Mouse (Mus musculus) mesoderm, embryonic 11.5 days (tissue): Measurements from ENCODE around the gene Prkar1a.

ENCODE experiments used
- DNase-seq: peaks from one replicate; pipeline ENCODE4 v3.0.0-alpha.2; 2012; ENCODE audit warnings: low read depth, low spot score

The Prkar1a gene

DNA sequence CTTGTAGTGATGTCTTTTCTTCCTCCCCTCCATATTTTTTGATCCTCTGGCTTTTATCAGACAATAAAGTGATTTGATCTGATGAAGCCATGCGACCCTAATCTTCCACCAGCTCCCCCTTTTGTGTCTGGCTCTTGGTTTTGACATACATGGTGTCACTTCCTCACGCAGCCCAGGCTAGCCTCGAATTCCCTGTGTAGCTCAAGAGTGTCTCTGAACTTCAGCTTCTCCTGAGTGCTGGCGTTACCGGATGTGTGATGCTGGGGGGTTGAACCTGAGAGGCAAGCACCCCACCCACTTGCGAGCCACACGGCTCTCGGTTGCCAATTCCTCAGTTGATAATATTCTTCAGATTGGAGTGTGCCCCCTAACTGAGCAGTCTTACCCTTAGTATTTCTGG lies 23.2 kb downstream of the Prkar1a start:
- DNase-seq = no peak

DNA sequence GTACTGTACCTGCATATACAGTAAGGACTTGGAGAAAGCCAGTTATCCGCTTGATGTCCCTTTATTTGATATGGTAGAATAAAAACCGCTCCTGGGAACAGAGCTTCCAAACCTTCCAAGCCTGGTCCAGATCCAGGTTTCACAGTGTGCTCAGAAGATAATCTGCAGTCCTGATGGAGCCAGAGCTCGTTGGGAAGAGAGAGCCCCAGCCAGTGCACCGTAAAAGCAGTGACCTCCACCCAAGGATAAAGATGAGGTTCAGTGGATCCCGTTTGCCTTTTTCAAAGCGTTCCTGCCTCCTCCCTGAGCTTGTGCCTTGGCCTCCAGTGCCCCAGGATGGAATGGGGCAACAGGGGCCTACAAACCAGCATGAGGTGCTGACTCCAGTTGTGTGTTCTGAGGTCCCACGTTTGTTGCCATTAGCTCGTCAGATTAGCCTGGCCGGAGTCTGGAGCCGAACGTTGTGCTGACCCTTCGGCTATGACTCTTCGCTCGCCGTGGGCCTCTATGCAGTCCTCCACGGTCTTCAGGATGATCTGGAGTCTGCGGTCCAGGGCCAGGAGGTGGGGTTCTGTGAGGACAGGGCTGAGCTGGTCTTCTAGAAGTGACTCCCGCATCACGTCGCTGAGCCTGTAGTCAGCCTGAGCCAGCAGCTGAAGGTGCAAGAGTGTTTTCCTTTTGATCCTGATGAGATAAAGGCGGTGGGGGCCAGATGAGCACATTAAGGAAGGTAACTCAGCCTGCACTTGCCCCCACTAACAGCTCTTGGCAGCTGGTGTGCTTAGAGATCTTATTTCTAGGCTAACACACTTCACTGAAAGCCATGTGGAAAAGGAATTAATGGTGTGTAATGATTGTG lies 23.9 kb downstream of the Prkar1a start:
- no peak for DNase-seq

DNA sequence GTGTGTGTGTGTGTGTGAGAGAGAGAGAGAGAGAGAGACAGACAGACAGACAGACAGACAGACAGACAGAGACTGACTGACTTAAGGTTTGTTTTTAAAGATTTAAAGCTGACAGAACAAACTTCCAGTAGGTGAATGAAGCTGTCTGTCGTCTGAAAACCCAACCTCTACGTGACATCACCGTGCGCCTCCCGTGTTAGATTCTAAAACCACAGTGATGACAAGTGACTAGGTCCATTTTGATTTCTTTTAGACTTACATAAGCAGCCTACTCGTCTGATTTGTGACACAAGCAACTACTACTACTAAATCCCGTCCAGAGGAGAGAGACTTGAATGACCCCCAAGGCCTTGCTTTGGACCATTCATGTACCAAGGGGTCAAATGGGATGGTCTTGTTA lies 24.5 kb downstream of the Prkar1a start:
- DNase-seq = no peak

DNA sequence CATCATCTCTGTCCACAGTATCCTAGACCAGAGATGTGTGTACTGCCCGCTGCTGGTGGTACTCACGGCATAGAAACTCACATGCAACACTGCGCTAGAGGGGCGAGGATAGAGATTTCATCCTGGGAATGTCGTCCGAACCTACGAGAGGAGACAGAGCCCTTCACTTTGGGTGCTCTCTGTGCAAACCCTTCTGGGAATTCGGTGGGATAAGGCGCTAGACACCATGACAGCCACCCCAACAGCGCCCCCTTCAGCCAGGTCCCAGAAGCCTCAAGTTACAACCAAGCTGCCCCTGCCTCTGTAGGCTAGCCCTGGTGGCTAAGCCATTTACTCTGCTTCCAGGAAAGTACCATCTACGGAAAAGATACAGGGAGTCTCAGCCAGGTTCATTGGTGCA lies 25.3 kb downstream of the Prkar1a start:
- DNase-seq = no peak

DNA sequence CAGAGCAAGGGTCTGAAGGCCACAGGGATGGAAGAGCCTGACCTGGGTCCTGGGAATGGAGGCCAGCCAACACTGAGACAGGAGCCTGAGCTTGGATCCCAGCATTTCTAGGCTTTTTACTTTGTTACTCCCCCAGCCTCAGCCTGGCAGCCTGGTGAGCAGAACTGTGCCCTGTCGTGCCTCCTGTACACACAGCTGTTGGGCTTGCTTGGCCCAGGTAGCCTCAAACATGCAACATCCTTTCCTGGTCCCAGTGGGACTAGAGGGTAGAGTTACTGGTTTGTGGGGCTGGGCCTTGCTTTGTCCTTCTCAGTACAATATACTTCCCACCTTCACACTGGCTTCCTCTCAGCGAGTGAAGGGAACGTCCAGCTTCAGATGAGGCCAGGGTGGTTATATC lies 26.0 kb downstream of the Prkar1a start:
- no peak for DNase-seq

DNA sequence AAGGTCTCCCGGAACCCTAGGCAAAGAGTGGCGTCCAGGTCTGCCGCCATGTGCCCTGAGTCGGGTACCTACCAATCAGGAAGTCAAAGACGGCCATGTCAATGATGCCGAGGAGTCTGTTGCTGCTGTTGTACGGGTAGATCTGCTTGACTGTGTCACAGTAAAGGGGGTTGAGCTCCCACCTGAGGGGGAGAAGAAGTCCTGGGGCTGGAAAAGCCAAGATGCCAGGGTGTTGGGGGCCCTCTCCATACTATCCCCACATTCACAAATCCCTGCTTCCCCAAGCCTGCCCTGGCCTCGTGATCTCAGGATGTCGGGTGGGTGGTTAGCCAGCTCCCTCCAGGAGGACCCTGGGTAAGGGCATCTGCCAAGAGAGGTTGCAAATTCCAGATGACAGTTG lies 26.6 kb downstream of the Prkar1a start:
- no peak for DNase-seq

DNA sequence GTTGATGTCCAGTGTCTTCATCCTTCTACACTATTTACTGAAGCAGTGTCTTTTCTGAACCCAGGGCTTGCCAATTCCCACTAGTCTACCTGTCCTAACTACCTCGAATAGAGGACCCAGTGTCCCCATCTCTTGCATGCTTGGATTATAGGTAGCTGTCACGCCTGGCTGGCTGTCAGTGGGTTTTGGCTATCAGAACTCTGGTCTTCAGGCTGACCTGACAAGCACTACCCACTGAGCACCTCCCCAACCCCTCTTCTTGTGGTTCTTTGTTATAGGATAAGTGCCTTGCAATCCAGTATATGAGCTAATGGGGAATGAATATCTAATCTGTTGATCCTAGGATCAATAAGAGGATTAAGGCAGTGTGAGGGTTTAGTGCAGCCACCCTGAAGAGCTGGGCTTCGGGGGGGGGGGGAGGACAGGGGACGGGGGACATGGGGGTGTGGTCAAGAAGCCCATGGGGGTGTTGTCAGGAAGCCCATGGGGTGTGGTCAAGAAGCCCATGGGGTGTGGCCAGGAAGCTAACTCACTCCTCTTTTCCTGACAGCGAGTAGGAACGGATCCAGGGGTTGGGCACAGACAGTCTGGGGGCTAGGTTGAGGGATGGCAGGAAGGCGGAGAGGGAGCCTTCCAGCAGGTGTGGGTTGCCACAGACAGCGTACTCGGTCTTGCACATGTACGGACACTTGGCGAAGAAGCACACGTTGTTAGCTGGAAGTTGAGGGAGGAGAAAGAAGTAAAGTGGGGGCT lies 27.6 kb downstream of the Prkar1a start:
- DNase-seq = no peak

DNA sequence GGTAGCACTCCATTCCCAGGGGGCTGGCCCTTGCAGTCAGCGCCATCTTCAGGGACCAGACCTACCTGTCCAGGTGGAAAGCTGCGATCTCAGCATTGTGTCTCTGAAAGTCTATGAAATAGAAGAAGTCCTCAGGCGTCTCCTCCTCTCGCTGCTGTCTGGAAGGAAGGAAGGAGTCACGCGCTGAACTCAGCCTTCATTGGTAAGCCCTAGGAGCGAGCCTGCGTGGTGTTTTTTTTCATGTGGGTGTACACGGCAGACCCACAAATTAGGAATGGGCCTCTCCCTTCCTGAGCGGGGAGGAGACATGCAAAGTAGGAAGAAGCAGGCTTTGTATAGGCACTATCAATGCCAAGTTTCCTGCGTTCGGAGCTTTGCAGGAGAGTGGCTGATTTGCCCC lies 29.1 kb downstream of the Prkar1a start:
- no peak for DNase-seq

DNA sequence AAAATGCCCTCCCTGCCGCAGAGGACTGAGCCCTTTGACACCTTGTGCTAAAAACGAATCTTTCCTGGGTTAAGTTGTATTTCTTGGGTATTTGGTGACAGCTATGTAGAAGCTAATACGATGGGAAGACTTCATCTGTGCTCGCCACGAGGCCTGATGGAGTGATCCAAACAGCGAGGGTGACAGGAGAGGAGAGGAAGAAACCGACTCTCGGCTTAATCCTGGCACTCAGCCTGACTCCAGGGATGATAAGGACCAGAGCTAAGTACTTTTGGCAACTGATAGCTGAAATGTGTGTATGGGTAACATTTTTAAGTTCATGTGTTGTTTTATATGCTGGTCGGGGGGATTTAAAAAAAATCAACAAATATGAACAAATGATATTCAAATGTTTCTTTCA lies 31.7 kb downstream of the Prkar1a start:
- DNase-seq = no peak

DNA sequence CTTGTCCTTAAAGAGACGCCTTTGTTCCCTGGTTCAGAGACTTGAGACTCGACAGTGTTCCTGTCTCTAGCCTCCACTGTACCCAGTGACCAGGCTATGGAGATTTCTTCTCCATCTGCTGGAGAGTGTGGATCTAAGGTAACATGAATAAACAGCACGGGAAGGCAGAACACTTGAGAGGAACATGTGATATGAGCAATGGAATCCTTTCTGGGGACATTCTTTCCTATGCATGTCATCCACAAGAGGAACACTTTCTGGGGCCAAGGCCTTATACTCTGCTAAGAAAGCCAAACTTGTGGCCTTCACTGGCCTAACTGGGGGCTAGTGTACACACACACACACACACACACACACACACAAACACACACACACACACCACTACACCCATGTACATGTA lies 32.4 kb downstream of the Prkar1a start:
- DNase-seq = no peak

DNA sequence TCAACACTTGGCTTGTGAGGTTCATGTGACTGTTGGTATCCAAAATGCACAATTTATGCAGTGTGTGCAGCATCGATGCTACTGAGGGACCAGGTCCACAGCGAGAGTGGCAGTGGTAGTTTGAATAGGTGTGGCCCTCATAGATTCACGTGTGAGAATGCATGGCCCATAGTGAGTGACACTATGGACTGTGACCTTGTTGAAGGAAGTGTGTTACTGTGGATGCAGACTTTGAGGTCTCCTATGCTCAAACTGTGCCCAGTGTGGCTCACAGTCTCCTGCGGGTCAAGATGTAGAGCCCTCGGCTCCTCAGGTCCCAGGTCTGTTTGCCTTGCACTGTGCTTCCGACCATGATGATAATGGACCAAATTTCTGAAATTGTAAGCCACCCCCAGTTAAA lies 33.0 kb downstream of the Prkar1a start:
- DNase-seq = no peak

DNA sequence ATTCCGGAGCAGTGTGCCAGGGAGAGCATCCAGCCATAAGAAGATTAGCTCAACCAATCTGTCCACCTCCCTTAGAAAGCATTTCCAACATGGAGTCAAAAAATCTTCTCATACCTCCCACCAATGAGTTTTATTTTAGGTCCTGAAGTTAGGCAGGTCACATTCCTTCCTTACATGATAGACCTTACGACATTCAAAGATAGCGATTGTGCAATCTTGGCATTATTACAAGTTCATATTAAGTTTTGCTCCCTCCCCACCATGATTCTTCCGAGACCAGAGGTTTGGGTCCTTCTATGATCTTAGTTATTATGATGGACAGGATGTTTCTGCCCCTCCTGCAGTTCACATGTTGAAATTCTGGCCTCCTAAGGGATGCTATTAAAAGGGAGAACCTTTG lies 40.3 kb downstream of the Prkar1a start:
- no peak for DNase-seq

DNA sequence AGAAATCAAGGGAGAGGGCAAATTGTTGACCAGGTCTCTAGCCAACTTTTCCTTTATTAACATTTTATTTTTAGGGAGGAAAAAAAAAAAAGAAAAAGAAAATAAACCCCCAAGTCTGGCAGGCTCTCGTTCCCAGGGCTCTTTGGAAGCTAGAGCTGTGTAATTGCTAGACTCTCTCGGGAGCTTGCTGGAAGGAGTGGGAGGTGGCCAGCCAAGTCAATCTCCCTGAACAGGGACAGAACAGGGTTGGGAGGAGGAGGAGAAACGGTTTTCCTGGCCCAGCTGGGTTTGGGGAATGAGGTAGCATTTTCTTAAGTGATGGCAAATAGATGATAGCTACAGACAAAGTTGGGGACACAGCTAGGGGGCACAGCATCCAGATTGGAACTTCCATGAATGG lies 43.5 kb downstream of the Prkar1a start:
- no peak for DNase-seq

DNA sequence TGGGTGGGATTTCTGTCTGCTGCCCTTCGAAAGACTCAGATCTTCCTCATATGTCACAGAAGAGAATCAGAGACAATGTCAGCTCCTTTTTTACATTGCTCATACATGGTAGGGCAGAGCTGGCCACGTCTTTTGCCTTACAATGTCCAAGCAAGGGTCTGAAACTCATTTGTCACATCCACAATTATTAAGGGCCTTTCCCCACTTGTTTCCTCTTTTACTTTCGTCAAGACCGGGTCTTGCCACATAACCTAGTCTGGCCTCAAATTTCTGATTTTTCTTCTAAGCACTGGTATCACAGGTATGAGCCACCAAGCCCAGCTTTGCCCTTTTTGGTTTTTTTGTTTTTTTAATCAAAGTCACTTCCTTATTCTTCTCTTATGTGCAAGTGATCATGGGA lies 47.3 kb downstream of the Prkar1a start:
- no peak for DNase-seq

DNA sequence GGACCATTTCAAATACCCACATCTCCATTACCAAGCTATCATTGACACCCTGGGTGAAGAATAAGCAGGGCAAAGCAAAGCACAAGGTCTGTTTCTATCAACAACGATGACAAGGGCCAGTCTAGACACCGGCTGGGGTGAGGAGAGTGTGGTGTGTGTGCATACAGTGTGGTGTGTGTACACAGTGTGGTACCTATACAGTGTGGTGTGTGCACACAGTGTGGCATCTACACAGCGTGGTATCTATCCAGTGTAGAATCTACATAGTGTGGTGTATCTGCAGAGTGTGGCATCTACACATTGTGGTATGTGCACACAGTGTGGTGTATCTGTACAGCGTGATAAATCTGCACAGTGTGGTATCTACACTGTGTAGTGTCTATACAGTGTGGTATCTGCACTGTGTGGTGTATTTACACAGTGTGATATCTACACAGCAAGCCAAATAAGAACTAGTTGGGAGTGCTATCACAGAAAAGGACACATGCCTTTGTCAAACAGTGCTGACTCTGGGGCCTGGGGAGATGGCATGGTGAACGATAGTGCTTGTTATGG lies 48.0 kb downstream of the Prkar1a start:
- no peak for DNase-seq

DNA sequence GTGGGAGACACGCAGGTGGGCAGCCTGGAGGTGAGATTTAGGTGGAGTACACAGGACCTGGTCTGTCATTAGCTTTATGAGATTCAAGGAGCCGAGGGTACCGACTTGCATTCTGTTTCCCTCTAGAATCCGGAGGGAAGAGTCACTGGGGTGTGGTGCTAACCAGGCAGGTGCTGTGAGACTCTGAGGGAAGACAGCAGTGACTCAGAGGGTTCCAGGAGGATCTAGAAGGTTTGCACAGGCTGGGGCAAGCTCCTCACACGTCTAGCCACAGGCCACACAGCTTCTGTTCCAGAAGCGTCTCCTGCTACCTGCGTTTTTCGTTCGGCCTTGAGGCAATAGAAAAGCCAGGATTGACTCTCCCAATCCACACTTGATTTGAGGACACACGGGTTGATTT lies 49.5 kb downstream of the Prkar1a start:
- DNase-seq = no peak

DNA sequence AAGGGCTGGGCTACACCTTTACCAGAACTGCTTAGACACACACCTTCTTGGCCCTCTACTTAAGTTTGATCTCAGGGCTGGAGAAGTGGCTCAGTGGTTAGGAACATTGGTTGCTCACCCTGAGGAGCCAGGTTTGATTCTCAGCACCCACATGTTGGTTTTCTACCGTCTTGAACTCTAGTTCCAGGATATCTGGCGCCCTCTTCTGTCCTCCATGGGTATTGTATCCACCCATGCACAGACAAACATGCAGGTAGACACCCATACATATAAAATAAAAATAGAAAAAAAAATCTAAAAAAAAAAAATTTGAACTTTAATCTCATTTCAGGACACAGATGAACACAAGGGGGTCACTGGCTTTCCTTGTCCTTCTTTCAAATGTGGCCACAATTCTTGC lies 50.6 kb downstream of the Prkar1a start:
- DNase-seq = no peak

DNA sequence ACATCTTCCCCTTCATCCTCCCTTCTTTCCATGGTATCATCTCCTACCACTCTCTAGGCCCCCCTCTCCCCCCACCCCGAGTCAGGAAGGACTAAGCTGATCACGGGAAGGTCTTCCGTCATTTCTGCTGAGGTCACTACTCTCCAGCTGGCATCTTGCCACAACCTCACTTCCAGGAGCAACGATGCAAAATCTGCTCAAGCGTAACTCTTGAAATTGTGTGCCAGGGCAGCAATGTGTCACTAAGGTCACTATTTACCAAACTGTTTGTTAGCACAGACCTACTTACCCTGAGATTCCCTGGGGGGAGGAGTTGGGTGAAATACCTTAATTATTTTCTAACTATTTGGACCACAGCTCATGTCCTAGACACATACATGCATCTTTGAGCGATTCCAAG lies 51.6 kb downstream of the Prkar1a start:
- no peak for DNase-seq

DNA sequence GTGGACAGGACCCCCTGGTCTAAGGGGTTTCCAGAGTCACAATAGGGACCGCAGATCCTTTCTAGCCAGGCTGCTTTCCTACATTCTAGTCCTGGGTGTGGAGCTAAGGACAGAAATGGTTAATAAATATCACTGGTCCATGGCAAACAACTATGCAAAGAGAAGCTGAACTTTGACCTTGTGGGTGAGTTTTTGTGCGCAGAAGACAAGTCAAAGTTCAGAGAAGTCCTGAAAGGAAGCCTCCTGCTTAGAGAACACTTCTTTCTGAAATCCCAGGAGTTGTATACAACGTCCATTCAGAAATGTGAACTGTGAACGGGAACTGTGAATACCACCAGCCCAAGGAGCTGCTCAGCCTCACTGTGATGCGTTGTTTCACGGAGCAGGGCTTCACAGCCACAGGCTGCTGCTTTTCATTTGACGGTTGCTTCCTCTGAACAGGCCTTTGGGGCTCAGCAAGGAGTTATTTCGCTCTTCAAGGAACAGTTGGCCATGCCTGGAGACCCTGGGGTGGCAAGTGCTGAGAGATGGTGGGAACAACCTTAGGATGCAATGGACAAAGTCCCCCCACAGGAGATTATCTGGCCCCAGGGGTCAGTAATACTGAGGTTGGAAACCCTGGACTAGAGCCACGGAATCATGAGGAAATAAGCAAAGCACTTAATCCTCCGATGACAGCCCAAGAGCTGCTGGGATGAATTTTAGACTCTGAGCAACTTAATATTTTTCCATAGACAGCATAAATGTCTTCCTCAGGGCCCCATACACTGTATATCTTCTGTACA lies 53.0 kb downstream of the Prkar1a start:
- no peak for DNase-seq

DNA sequence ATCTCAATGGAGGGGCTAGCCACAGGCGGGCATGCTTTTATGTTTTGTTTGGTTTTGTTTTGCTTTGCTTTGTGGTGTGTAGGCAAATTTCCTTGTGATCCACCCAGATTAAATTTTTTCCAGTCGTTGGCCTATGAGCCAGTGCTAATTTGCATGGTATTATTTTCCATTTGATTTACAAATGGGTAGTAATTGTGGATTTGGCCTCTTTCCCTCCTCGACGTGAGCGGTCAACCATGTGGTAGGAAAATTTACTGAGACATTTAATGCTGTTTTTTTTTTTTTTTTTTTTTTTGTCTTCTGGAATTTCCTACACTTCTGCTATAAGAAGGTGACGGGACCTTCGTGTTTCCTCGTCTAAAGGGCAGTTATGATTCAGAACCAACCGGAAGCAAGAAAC lies 54.6 kb downstream of the Prkar1a start:
- DNase-seq = no peak

DNA sequence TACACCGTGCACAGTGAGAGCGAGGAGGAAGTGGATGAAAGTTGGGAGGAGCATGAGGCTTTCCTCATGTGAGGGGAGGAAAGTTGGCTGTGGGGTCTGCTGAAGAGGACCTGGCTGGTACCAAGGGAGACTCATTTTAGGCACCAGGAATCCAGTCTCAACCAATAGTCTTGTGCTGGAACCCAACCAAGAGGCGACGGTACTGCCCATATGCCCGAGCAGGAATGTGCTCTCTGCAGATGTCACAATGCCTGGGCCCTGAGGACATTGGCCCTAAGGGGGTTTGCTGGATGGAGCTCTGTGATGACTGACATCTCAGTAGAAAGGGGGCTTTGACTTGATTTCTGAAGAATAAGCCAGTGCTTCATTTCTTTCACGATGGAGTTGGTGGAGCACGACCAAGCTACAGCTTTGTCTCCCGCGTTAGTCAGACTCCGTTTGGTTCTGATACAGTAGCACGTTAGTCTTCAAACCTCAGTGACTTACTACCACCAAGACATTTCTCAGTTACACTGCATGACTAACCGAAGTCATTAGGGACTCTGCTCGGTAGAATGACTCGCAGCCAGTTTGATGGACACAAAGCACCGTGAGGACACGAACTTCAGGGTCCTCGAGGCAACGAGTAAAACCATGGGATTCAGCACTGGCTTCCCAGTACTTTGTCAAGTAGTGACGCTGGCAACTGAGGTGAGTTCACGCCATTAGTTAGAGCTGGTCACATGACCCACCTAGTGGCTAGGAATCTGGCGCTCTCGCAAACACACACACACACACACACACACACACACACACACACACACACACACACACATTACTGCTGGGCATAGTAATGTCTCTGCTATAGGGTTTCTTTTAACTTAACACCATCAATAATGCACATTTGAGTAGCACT lies 55.4 kb downstream of the Prkar1a start:
- no peak for DNase-seq
